Mouse (Mus musculus): ENCODE measurements around the gene Mctp1. TPM values are rescaled to one million over a fixed set of nuclear protein-coding genes. Genes with fewer than 3 reads are reported as not detected.

The Mctp1 gene
- polyA plus RNA-seq, 1 experiment from 2014 or later, result 0.38 TPM

GRCm38 (mm10) chr13:77048461-77048860, 664.1 kb downstream of the Mctp1 start:
- H3K4me1 ChIP-seq (replicated peaks), result no peaks in the 10 kb centered on the region
- H3K27ac ChIP-seq (ENCODE audit: poor library complexity, severe bottlenecking), result no peak overlapping the region
- H3K27me3 ChIP-seq (replicated peaks), result no peaks in the 10 kb centered on the region
- no peak for ATAC-seq (ENCODE audit: insufficient number of reproducible peaks, low FRiP score)
- H3K4me2 ChIP-seq, result no peak overlapping the region
- H3K36me3 ChIP-seq, result 0 out of 2 replicates have a peak, but pooled peaks cover 3% of the 10 kb centered on the region
- H3K4me3 ChIP-seq, result no peak overlapping the region
- 89% methylated on average over 1 of the region's 1 CpGs for WGBS
- H3K9me3 ChIP-seq (replicated peaks), result no peaks in the 10 kb centered on the region
- H3K9ac ChIP-seq, result no peak overlapping the region

DNA sequence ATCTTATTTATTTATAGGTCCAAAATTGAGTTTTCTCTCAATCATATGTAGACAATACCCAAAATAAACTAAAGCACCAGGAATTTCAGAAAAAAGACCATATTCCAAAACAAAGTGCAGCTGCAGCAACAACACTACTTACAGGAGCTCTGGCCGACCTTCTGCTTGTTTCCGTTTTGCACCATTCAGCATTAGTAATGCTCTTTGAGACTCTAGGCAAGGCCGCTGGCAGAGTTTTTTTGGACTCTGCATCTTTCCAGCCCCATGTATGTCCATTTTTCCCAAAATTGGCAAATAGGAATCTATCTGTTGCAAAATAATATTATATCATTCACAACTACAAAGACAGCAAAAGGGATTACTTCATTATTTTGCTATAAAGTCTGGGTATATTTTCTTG, 665.4 kb downstream of the Mctp1 start:
- Histone ChIP-seq H3K27ac (ENCODE audit: poor library complexity, severe bottlenecking) (no peak overlapping the region), H3K36me3 (0 out of 2 replicates have a peak, but pooled peaks cover 5% of the 10 kb centered on the region), H3K27me3 (replicated peaks) (no peaks in the 10 kb centered on the region), H3K4me2 (no peak overlapping the region), H3K9ac (no peak overlapping the region), H3K9me3 (replicated peaks) (no peaks in the 10 kb centered on the region), H3K4me1 (replicated peaks) (no peaks in the 10 kb centered on the region), H3K4me3 (no peak overlapping the region)
- whole genome bisulfite sequencing, result 80% methylated on average over 3 of the region's 3 CpGs
- no peak for ATAC-seq (ENCODE audit: insufficient number of reproducible peaks, low FRiP score)

- 89% methylated on average over 1 of the region's 1 CpGs for WGBS
- no peak overlapping the region for H3K9ac ChIP-seq
- H3K4me3 ChIP-seq, result no peak overlapping the region
- ATAC-seq (ENCODE audit: insufficient number of reproducible peaks, low FRiP score), result no peak
- H3K4me2 ChIP-seq, result no peak overlapping the region
- H3K4me1 ChIP-seq (replicated peaks), result no peaks in the 10 kb centered on the region
- H3K27ac ChIP-seq (ENCODE audit: poor library complexity, severe bottlenecking), result no peak overlapping the region
- H3K27me3 ChIP-seq (replicated peaks), result no peaks in the 10 kb centered on the region
- peaks cover 6% of the 10 kb centered on the region; the same call in 1 of the 2 replicates for H3K36me3 ChIP-seq
- no peaks in the 10 kb centered on the region for H3K9me3 ChIP-seq (replicated peaks)
Observed at GRCm38 (mm10) chr13:77063221-77063620, 678.9 kb downstream of the Mctp1 start.

- Histone ChIP-seq H3K4me1 (replicated peaks) (no peaks in the 10 kb centered on the region), H3K27ac (ENCODE audit: poor library complexity, severe bottlenecking) (no peak overlapping the region), H3K4me3 (no peak overlapping the region), H3K9me3 (replicated peaks) (no peaks in the 10 kb centered on the region), H3K4me2 (no peak overlapping the region), H3K27me3 (replicated peaks) (no peaks in the 10 kb centered on the region), H3K9ac (no peak overlapping the region), H3K36me3 (peaks cover 4% of the 10 kb centered on the region; the same call in 1 of the 2 replicates)
- no peak for ATAC-seq (ENCODE audit: insufficient number of reproducible peaks, low FRiP score)
- 91% methylated on average over 1 of the region's 1 CpGs for WGBS
Observed at GRCm38 (mm10) chr13:77068847-77069246, 684.5 kb downstream of the Mctp1 start.

- peaks cover 8% of the 10 kb centered on the region for H3K36me3 ChIP-seq
- peaks cover 1% of the 10 kb centered on the region for H3K9me3 ChIP-seq (replicated peaks)
- no peaks in the 10 kb centered on the region for H3K4me1 ChIP-seq (replicated peaks)
- no peak overlapping the region for H3K4me3 ChIP-seq
- no peak overlapping the region for H3K4me2 ChIP-seq
- H3K27me3 ChIP-seq (replicated peaks), result no peaks in the 10 kb centered on the region
- H3K27ac ChIP-seq (ENCODE audit: poor library complexity, severe bottlenecking), result no peak overlapping the region
- no peak overlapping the region for H3K9ac ChIP-seq
- no peak for ATAC-seq (ENCODE audit: insufficient number of reproducible peaks, low FRiP score)
Observed at GRCm38 (mm10) chr13:77072030-77072429, 687.7 kb downstream of the Mctp1 start.

Other genes starting within 250 kb of the Mctp1 start
- not detected in 2 replicates for gene Fam81b, start 79.5 kb upstream of the Mctp1 start, polyA plus RNA-seq (2016; fragmentation: Nextera tagmentation; extraction: Ambion mirVana)

Data from heart, embryonic 12.5 days (tissue).